Mouse (Mus musculus): ENCODE results near the gene Nap1l1.

- no peak for TF ChIP-seq USF2 (conservative IDR thresholded peaks at IDR 0.05; ENCODE audit: low read depth, low read length)
- no peak for TF ChIP-seq PAX5 (IDR thresholded peaks at IDR 0.05; ENCODE audit: low read length)
- peak; percentile 47 for TF ChIP-seq POLR2A (IDR thresholded peaks at IDR 0.05; ENCODE audit: low read depth, low read length)
- TF ChIP-seq POLR2AphosphoS2 (IDR thresholded peaks at IDR 0.05; ENCODE audit: low read depth, low read length) = no peak
- TF ChIP-seq CTCF (conservative IDR thresholded peaks at IDR 0.05 in 1 of 2, IDR thresholded peaks at IDR 0.05 in 1 of 2; ENCODE audit: low read depth in 2 of 2, low read length in 2 of 2) = no peak
- no peak for TF ChIP-seq ZMIZ1 (IDR thresholded peaks at IDR 0.05; ENCODE audit: low read depth, low read length)
- TF ChIP-seq ZNF384 (IDR thresholded peaks at IDR 0.05; ENCODE audit: low read depth, low read length) = no peak
Observed at GRCm38 (mm10) chr10:111441034-111441440, 32.0 kb upstream of the Nap1l1 start.
